Mouse (Mus musculus): ENCODE measurements around the gene Sf3b3. TPM values are rescaled to one million over a fixed set of nuclear protein-coding genes. Genes with fewer than 3 reads are reported as not detected.

The Sf3b3 gene
- polyA plus RNA-seq (2014; fragmentation: Nextera tagmentation; extraction: Ambion mirVana), result 92.8 and 112 TPM in 2 replicates

DNA sequence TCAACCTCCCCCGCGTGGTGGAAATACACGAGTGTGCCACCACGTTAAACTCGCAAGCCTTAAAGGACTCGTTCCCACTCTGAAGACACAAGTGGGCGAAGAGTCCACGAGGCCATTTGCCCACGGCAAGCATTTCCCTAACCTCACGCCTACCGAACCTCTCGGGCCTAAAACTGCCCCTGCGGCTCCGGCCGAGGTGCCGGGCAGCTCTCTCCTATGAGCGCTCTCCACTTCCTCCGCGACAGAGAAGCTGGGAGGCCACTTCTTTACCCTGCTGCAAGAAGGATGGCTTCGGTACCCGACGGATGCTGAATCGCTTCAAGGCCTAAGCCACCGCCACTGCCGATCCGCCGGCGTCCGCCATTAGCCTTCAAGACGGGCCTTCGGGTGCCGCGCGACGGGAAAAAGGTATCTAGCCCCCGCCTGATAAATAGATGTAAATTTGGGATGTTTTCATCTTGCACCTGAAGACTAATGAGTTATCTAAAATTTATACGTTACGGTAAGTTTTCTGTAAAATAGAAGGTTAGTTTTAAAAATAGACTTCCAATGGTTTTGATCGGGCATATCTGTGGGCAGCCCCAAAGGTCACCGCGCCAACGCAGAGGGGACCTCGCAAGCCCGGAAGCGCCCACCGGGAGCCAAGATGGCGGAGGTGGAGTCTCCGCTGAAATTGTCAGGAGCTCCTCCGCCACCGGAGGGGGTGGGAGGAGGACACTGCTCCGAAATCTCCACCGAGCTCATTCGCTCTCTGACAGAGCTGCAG is at the start of gene Sf3b3, which contains the start of gene Cog4:
TSS of gene Sf3b3 (minus strand) at position 383 of the 766 bp plus-strand sequence.
TSS of gene Cog4 (plus strand) at position 196 of the 766 bp plus-strand sequence.
- Histone ChIP-seq H3K27me3 (ENCODE audit: control insufficient read depth, insufficient read depth, low read length) (no peaks in the 10 kb centered on the region), H3K4me2 (peak within 1 kb of the TSS; percentile 94), H3K9ac (ENCODE audit: low read depth, low read length) (peak within 1 kb of the TSS; percentile 98), H3K27ac (ENCODE audit: low read depth, low read length) (peak within 1 kb of the TSS; percentile 87), H3K4me1 (ENCODE audit: control insufficient read depth, insufficient read depth, low read length) (peaks cover 16% of the 10 kb centered on the region), H3K4me3 (ENCODE audit: low read depth, low read length) (peak within 1 kb of the TSS; percentile 95), H3K36me3 (ENCODE audit: control insufficient read depth, insufficient read depth, low read length) (peaks cover 29% of the 10 kb centered on the region), H3K9me3 (replicated peaks; ENCODE audit: control insufficient read depth, low read length) (no peaks in the 10 kb centered on the region)
- ATAC-seq (replicated peaks; ENCODE audit: insufficient number of reproducible peaks, low FRiP score, low TSS enrichment), result peak; percentile 86
- WGBS (ENCODE audit: insufficient replicate concordance), result under 1% methylated on average over 53 of the region's 53 CpGs

DNA sequence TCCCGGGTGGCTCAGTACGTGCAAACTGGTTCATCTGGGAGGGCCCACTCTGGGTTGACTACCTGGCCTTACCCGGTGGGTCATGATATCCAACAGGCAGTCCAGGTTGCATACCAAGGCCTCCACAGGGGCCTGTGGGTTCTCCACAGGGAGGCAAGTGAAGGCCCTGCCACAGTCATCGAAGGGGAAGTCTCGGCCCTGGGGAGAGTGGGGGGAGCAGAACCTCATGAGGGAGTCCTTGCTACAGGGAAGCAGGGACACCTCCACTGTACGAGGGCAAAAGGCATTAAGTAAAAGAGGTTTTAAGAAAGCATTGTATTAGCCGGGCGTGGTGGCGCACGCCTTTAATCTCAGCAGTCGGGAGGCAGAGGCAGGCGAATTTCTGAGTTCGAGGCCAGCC is 49.2 kb upstream of the Sf3b3 start:
- Histone ChIP-seq H3K4me1 (ENCODE audit: control insufficient read depth, insufficient read depth, low read length) (no peaks in the 10 kb centered on the region), H3K9ac (ENCODE audit: low read depth, low read length) (no peak overlapping the region), H3K36me3 (ENCODE audit: control insufficient read depth, insufficient read depth, low read length) (peaks cover 5% of the 10 kb centered on the region; the same call in 1 of the 2 replicates), H3K4me3 (ENCODE audit: low read depth, low read length) (no peak overlapping the region), H3K4me2 (no peak overlapping the region), H3K27ac (ENCODE audit: low read depth, low read length) (no peak overlapping the region), H3K27me3 (ENCODE audit: control insufficient read depth, insufficient read depth, low read length) (no peaks in the 10 kb centered on the region), H3K9me3 (replicated peaks; ENCODE audit: control insufficient read depth, low read length) (no peaks in the 10 kb centered on the region)
- ATAC-seq (replicated peaks; ENCODE audit: insufficient number of reproducible peaks, low FRiP score, low TSS enrichment), result no peak
- WGBS (ENCODE audit: insufficient replicate concordance), result 89% methylated on average over 13 of the region's 13 CpGs

DNA sequence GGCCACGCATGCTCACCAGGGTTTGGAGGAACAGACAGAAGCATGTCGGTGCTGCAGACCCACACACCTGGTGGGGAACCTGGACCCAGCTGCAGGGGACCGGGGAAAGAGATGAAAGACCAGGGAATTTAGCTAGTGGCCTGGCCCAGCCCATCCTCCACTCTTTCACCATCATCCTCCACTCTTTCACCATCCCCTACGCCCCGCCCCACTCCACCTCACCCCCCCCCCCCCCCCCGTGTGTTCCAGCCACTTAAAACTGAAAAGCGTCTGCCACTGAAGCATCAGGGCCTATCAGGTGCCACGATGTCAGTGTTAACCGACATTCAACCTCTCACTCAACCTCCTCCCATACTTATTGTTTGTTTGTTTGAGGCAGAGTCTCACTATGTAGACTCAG is 48.7 kb upstream of the Sf3b3 start:
- H3K4me3 ChIP-seq (ENCODE audit: low read depth, low read length), result no peak overlapping the region
- ATAC-seq (replicated peaks; ENCODE audit: insufficient number of reproducible peaks, low FRiP score, low TSS enrichment), result no peak

DNA sequence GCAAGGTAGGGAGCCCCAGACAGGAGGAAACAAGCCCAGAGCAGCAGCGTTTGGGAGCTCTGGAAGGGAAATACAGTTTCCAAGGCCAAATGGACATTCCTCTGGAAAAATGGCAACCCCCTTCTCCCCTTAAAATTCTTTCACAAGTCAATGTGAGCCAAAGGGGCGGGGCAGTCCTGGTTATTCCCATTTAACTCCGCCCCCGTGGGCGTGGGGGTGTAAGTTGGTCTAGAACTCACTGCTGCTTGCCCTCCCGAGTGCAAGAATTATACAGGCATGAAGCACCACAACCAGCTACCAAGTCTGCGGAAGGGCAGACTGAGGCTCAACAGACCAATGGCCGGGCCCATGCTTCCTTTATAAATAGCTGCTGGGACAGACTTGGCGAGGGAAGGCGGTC is 48.3 kb upstream of the Sf3b3 start:
- Histone ChIP-seq H3K4me2 (no peak overlapping the region), H3K4me3 (ENCODE audit: low read depth, low read length) (no peak overlapping the region), H3K9me3 (replicated peaks; ENCODE audit: control insufficient read depth, low read length) (no peaks in the 10 kb centered on the region), H3K27me3 (ENCODE audit: control insufficient read depth, insufficient read depth, low read length) (no peaks in the 10 kb centered on the region), H3K9ac (ENCODE audit: low read depth, low read length) (no peak overlapping the region), H3K4me1 (ENCODE audit: control insufficient read depth, insufficient read depth, low read length) (peaks cover 6% of the 10 kb centered on the region), H3K36me3 (ENCODE audit: control insufficient read depth, insufficient read depth, low read length) (peaks cover 5% of the 10 kb centered on the region; the same call in 1 of the 2 replicates), H3K27ac (ENCODE audit: low read depth, low read length) (no peak overlapping the region)
- no peak for ATAC-seq (replicated peaks; ENCODE audit: insufficient number of reproducible peaks, low FRiP score, low TSS enrichment)
- WGBS (ENCODE audit: insufficient replicate concordance), result 72% methylated on average over 10 of the region's 10 CpGs

More for the DNA sequence above, 48.7 kb upstream of the Sf3b3 start:
- Histone ChIP-seq H3K4me2 (no peak overlapping the region), H3K27ac (ENCODE audit: low read depth, low read length) (no peak overlapping the region), H3K36me3 (ENCODE audit: control insufficient read depth, insufficient read depth, low read length) (peaks cover 5% of the 10 kb centered on the region; the same call in 1 of the 2 replicates), H3K4me1 (ENCODE audit: control insufficient read depth, insufficient read depth, low read length) (peaks cover 2% of the 10 kb centered on the region; the same call in 1 of the 2 replicates), H3K27me3 (ENCODE audit: control insufficient read depth, insufficient read depth, low read length) (no peaks in the 10 kb centered on the region), H3K9me3 (replicated peaks; ENCODE audit: control insufficient read depth, low read length) (no peaks in the 10 kb centered on the region), H3K9ac (ENCODE audit: low read depth, low read length) (no peak overlapping the region)
- whole genome bisulfite sequencing (ENCODE audit: insufficient replicate concordance), result 63% methylated on average over 6 of the region's 9 CpGs

DNA sequence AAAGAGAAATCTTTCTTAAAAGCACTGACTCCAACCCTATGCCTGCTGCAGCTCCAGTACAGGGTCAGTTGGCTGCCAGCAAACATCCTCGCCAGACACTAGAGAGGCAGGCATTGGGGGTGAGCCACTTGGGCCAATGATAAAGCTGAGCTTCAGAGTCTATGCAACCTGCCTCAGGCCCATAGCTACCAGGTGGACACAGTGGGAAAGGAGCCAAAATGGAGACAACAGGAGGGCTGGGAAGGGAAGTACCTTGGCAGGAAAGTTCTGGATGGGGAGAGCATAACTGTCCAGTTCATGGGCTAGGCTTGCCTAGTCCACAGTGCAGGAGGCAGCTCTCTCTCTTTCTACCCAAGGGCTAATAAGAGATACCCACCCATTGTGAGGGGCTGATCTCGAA is 46.3 kb upstream of the Sf3b3 start:
- Histone ChIP-seq H3K4me3 (ENCODE audit: low read depth, low read length) (no peak overlapping the region), H3K9me3 (replicated peaks; ENCODE audit: control insufficient read depth, low read length) (no peaks in the 10 kb centered on the region), H3K9ac (ENCODE audit: low read depth, low read length) (no peak overlapping the region), H3K4me2 (no peak overlapping the region), H3K4me1 (ENCODE audit: control insufficient read depth, insufficient read depth, low read length) (peaks cover 9% of the 10 kb centered on the region), H3K36me3 (ENCODE audit: control insufficient read depth, insufficient read depth, low read length) (0 out of 2 replicates have a peak, but pooled peaks cover 2% of the 10 kb centered on the region), H3K27me3 (ENCODE audit: control insufficient read depth, insufficient read depth, low read length) (no peaks in the 10 kb centered on the region), H3K27ac (ENCODE audit: low read depth, low read length) (no peak overlapping the region)
- WGBS (ENCODE audit: insufficient replicate concordance), result 86% methylated on average over 2 of the region's 2 CpGs
- no peak for ATAC-seq (replicated peaks; ENCODE audit: insufficient number of reproducible peaks, low FRiP score, low TSS enrichment)

DNA sequence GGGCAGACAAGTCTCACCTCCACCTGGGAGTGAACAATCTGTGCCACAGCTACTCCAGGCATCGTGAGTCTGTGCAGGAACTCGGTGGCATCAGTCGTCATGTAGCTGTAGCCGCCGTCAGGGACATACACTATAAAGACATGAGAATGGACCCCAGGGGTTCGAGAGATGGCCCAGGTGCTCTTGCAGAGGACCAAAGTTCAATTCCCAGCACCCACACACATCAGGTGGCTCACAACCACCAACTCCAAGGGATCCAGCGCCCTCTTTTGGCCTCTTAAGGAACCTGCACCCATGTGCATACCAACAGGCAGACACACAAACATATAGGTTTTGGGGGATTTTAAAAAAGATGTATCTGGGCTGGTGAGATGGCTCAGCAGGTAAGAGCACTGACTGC is 45.5 kb upstream of the Sf3b3 start:
- no peak overlapping the region for H3K4me2 ChIP-seq
- 87% methylated on average over 7 of the region's 7 CpGs for WGBS (ENCODE audit: insufficient replicate concordance)
- H3K4me3 ChIP-seq (ENCODE audit: low read depth, low read length), result no peak overlapping the region
- H3K27me3 ChIP-seq (ENCODE audit: control insufficient read depth, insufficient read depth, low read length), result no peaks in the 10 kb centered on the region
- no peak for ATAC-seq (replicated peaks; ENCODE audit: insufficient number of reproducible peaks, low FRiP score, low TSS enrichment)
- peaks cover 11% of the 10 kb centered on the region; the same call in 1 of the 2 replicates for H3K36me3 ChIP-seq (ENCODE audit: control insufficient read depth, insufficient read depth, low read length)
- H3K4me1 ChIP-seq (ENCODE audit: control insufficient read depth, insufficient read depth, low read length), result peaks cover 9% of the 10 kb centered on the region
- no peak overlapping the region for H3K9ac ChIP-seq (ENCODE audit: low read depth, low read length)
- H3K27ac ChIP-seq (ENCODE audit: low read depth, low read length), result no peak overlapping the region
- H3K9me3 ChIP-seq (replicated peaks; ENCODE audit: control insufficient read depth, low read length), result no peaks in the 10 kb centered on the region

DNA sequence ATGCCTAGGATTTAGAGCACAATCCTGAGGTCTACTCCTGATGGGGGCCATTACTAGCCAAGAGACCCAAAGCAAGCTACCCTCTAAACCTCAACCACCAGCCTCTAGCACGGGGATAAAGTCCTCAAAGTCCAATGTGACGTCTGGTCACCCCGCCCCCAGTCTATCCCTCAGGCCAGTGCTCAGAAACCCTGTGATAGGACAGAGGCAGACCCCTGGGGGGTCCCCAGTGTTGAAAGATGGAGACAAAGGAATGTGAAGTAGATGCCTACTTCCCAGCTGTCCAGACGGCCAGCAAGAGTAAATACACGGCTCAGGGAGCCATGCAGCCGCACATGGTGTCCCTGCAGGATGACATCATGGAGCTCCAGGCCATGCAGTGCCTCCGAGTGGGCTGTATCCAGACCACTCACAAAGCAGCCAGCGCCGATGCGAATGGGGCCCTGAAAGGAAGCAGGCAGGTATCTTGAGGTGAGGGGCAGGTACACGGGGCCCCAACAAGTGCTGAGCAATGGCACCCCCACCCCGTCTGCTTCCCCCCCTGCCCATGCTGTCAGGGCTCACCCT is 43.4 kb upstream of the Sf3b3 start:
- Histone ChIP-seq H3K9ac (ENCODE audit: low read depth, low read length) (no peak overlapping the region), H3K27ac (ENCODE audit: low read depth, low read length) (no peak overlapping the region), H3K4me3 (ENCODE audit: low read depth, low read length) (no peak overlapping the region), H3K36me3 (ENCODE audit: control insufficient read depth, insufficient read depth, low read length) (peaks cover 19% of the 10 kb centered on the region), H3K9me3 (replicated peaks; ENCODE audit: control insufficient read depth, low read length) (no peaks in the 10 kb centered on the region), H3K4me2 (no peak overlapping the region), H3K27me3 (ENCODE audit: control insufficient read depth, insufficient read depth, low read length) (no peaks in the 10 kb centered on the region), H3K4me1 (ENCODE audit: control insufficient read depth, insufficient read depth, low read length) (peaks cover 9% of the 10 kb centered on the region)
- WGBS (ENCODE audit: insufficient replicate concordance), result 60% methylated on average over 12 of the region's 12 CpGs
- ATAC-seq (replicated peaks; ENCODE audit: insufficient number of reproducible peaks, low FRiP score, low TSS enrichment), result no peak

DNA sequence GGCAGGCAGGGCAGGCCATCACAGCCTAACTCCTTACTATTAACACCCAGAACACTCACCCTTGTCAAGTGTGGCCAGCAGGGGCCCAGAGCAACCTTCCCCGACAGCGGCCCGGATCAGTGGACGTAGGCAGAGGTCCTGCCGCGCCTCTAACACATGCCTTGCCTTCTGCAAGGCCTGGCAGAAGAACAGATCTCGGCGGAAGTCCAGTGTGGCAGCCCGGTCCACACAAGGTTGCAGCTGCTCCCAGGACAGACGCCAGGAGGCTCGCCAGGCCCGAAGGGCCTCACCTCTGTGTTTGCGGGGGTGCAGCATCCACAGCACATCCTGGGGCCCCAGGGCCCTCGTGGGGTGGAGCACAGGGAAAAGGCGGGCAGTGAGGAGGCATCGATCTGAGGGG is 42.3 kb upstream of the Sf3b3 start:
- Histone ChIP-seq H3K27me3 (ENCODE audit: control insufficient read depth, insufficient read depth, low read length) (no peaks in the 10 kb centered on the region), H3K9ac (ENCODE audit: low read depth, low read length) (no peak overlapping the region), H3K36me3 (ENCODE audit: control insufficient read depth, insufficient read depth, low read length) (peaks cover 27% of the 10 kb centered on the region), H3K4me3 (ENCODE audit: low read depth, low read length) (no peak overlapping the region), H3K9me3 (replicated peaks; ENCODE audit: control insufficient read depth, low read length) (no peaks in the 10 kb centered on the region), H3K4me2 (no peak overlapping the region), H3K27ac (ENCODE audit: low read depth, low read length) (no peak overlapping the region), H3K4me1 (ENCODE audit: control insufficient read depth, insufficient read depth, low read length) (peaks cover 9% of the 10 kb centered on the region)
- ATAC-seq (replicated peaks; ENCODE audit: insufficient number of reproducible peaks, low FRiP score, low TSS enrichment), result no peak
- WGBS (ENCODE audit: insufficient replicate concordance), result 81% methylated on average over 16 of the region's 16 CpGs

Data from heart, embryonic 11.5 days (tissue).